Mouse (Mus musculus) embryonic fibroblast, embryonic 13.5 days (primary cell): Measurements from ENCODE around the gene Gm6217. TPM values are rescaled to one million over a fixed set of nuclear protein-coding genes. Genes with fewer than 3 reads are reported as not detected.
"Not testable (repeated sequence)": the region's sequence is repeated elsewhere in the genome, so short reads cannot be mapped to it uniquely, and the experiment has no call there.

Source experiments
- H3K27ac ChIP-seq: 2 replicates; pipeline ENCODE4 v1.5.1; 2012; ENCODE audit warnings: low read length, control low read depth, inconsistent platforms; ENCODE audit not compliant: insufficient read depth
- H3K4me1 ChIP-seq: 2 replicates; pipeline ENCODE4 v1.6.1; 2011; ENCODE audit warnings: low read length; ENCODE audit not compliant: control insufficient read depth, insufficient read depth
- H3K4me3 ChIP-seq: 2 replicates; pipeline ENCODE4 v1.5.1; 2011; ENCODE audit warnings: mild to moderate bottlenecking, control low read depth, low read length; ENCODE audit not compliant: insufficient read depth
- CTCF ChIP-seq: IDR thresholded peaks from 2 replicates; pipeline ENCODE4 v1.5.1; 2011; ENCODE audit warnings: mild to moderate bottlenecking, control low read depth, low read length, moderate library complexity, borderline replicate concordance; ENCODE audit not compliant: insufficient read depth
- POLR2A ChIP-seq: IDR thresholded peaks from 2 replicates; pipeline ENCODE4 v1.6.1; 2011; ENCODE audit warnings: low read depth, mild to moderate bottlenecking, control low read depth, low read length, moderate library complexity
- polyA plus RNA-seq: library from polyadenylated mRNA; stranded (reverse); fragments of >200 nt; gene quantifications from 2 replicates; pipeline ENCODE4 v1.2.4, GENCODE M21; 2011; ENCODE audit warnings: low read depth; ENCODE audit not compliant: missing spikeins, insufficient read length

Gene Gm6217
- polyA plus RNA-seq, 1 experiment: not detected

- Histone ChIP-seq H3K4me1 (no peaks in the 10 kb centered on the region), H3K4me3 (no peak overlapping the region), H3K27ac (no peak overlapping the region)
- TF ChIP-seq POLR2A (no peak), CTCF (no peak)
Observed at GRCm38 (mm10) chr1:82938666-82939065, 7.5 kb upstream of the Gm6217 start.

GRCm38 (mm10) chr1:82930558-82930957 lies 641 bp downstream of the Gm6217 start:
- not testable (repeated sequence) for H3K4me1 ChIP-seq, H3K4me3 ChIP-seq, H3K27ac ChIP-seq

GRCm38 (mm10) chr1:82924650-82925049 lies 6.5 kb downstream of the Gm6217 start, which contains the start of gene A030014E15Rik:
A030014E15Rik (plus strand) TSS chr1:82924917.
- Histone ChIP-seq H3K27ac (no peak within 1 kb of the TSS), H3K4me3 (no peak within 1 kb of the TSS), H3K4me1 (no peaks in the 10 kb centered on the region)
- TF ChIP-seq CTCF (no peak), POLR2A (no peak)

- not testable (repeated sequence) for H3K27ac ChIP-seq, H3K4me1 ChIP-seq, H3K4me3 ChIP-seq
Observed at GRCm38 (mm10) chr1:82913434-82913833, 17.8 kb downstream of the Gm6217 start.

- TF ChIP-seq CTCF (no peak), POLR2A (no peak)
- Histone ChIP-seq H3K27ac (no peak within 1 kb of the TSS), H3K4me3 (no peak within 1 kb of the TSS), H3K4me1 (no peaks in the 10 kb centered on the region)
Observed at GRCm38 (mm10) chr1:82913025-82913424, 18.2 kb downstream of the Gm6217 start, which contains the start of gene A030005L19Rik. A030005L19Rik (plus strand) TSS chr1:82913325.

GRCm38 (mm10) chr1:82905886-82906285 lies 25.3 kb downstream of the Gm6217 start:
- Histone ChIP-seq H3K4me1 (no peaks in the 10 kb centered on the region), H3K27ac (no peak overlapping the region), H3K4me3 (no peak overlapping the region)
- TF ChIP-seq CTCF: no peak
- TF ChIP-seq POLR2A: no peak

GRCm38 (mm10) chr1:82901201-82901600 lies 30.0 kb downstream of the Gm6217 start:
- Histone ChIP-seq H3K4me3 (no peak overlapping the region), H3K27ac (no peak overlapping the region), H3K4me1 (no peaks in the 10 kb centered on the region)
- TF ChIP-seq POLR2A (no peak), CTCF (no peak)

- Histone ChIP-seq H3K4me3 (no peak overlapping the region), H3K4me1 (no peaks in the 10 kb centered on the region), H3K27ac (no peak overlapping the region)
- TF ChIP-seq CTCF (no peak), POLR2A (no peak)
Observed at GRCm38 (mm10) chr1:82900567-82900966, 30.6 kb downstream of the Gm6217 start.

GRCm38 (mm10) chr1:82893269-82893668 lies 37.9 kb downstream of the Gm6217 start:
- Histone ChIP-seq H3K27ac (no peak overlapping the region), H3K4me1 (no peaks in the 10 kb centered on the region), H3K4me3 (no peak overlapping the region)
- TF ChIP-seq CTCF: no peak
- TF ChIP-seq POLR2A: no peak

Other genes starting within 250 kb of the Gm6217 start
- gene Mff, start 206.5 kb downstream of the Gm6217 start, polyA plus RNA-seq: 131 and 150 TPM in 2 replicates
- not detected in 2 replicates for gene Tm4sf20, start 162.9 kb downstream of the Gm6217 start, polyA plus RNA-seq
- not detected in 2 replicates for gene Gm47791, start 160.2 kb downstream of the Gm6217 start, polyA plus RNA-seq
- 75.1 and 77.5 TPM in 2 replicates for gene Agfg1, start 91.9 kb downstream of the Gm6217 start, polyA plus RNA-seq
- gene A030005L19Rik, start 18.1 kb downstream of the Gm6217 start, polyA plus RNA-seq: 1.1 TPM in 1 of 2 replicates, not detected in the other
- gene A030014E15Rik, start 6.5 kb downstream of the Gm6217 start, polyA plus RNA-seq: not detected in 2 replicates
- gene A030003K21Rik, start 12.0 kb upstream of the Gm6217 start, polyA plus RNA-seq: not detected in 2 replicates
- not detected in 2 replicates for gene Gm7544, start 24.6 kb upstream of the Gm6217 start, polyA plus RNA-seq
- not detected in 2 replicates for gene Gm47955, start 28.9 kb upstream of the Gm6217 start, polyA plus RNA-seq
- not detected in 2 replicates for gene Gm47959, start 69.1 kb upstream of the Gm6217 start, polyA plus RNA-seq
- gene Slc19a3, start 107.0 kb upstream of the Gm6217 start, polyA plus RNA-seq: 0.38 and 0.93 TPM in 2 replicates
- not detected in 2 replicates for gene Krtap28-10, start 111.1 kb upstream of the Gm6217 start, polyA plus RNA-seq
- not detected in 2 replicates for gene Gm47969, start 113.5 kb upstream of the Gm6217 start, polyA plus RNA-seq
- not detected in 2 replicates for gene A030005K14Rik, start 128.0 kb upstream of the Gm6217 start, polyA plus RNA-seq
- gene Krtap28-13, start 129.5 kb upstream of the Gm6217 start, polyA plus RNA-seq: not detected in 2 replicates
- 11.8 and 12.2 TPM in 2 replicates for gene Ccl20, start 185.4 kb upstream of the Gm6217 start, polyA plus RNA-seq
- gene Daw1, start 228.4 kb upstream of the Gm6217 start, polyA plus RNA-seq: not detected in 2 replicates